Mouse (Mus musculus) CD8-positive naive resting alpha-beta T cell, adult 2 months (primary cell): Measurements from ENCODE around the gene Kctd2.
"Not testable (repeated sequence)": the region's sequence is repeated elsewhere in the genome, so short reads cannot be mapped to it uniquely, and the experiment has no call there.

Experiments
- DNase-seq, 2 experiments: peaks; one replicate each; pipeline ENCODE4 v3.0.0; 2022; ENCODE audit warnings: low read depth in 2 of 2, low spot score in 2 of 2

Kctd2 gene

GRCm38 (mm10) chr11:115439326-115439725 is 19.4 kb downstream of the Kctd2 start:
- DNase-seq, result no peak

DNA sequence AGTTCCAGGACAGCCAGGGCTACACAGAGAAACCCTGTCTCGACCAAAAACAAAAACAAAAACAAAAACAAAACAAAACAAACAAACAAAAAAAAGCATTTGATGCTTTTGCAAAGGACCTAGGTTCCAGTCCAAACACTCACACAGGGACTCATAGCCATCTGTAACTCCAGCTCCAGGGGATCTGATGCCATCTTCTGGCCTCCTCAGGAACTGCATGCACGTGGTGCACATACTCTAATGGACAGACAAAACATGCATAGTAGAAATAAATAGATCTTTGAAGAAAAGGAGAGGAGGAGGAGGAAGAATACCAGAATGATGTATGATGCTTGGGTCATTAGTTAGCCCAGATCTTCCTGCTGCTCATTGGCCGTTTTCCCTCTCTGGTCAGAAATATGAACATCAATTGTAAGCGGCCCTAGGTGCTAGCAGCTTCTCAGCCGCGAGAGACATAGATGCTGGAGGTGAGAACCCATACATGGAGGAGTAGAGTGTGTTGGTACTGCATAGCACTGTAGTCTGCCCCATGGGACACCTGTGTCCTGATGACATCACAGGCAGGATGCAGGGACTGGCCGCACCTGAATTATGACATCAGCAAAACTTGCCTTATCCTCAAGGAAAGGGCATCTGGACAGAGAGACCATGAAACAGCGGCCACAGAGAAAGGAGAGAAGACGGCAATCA is 20.1 kb downstream of the Kctd2 start, which contains the start of gene Trim80:
Gene Trim80, plus strand, starts transcription at position 640 of the 690 bp plus-strand sequence.
- DNase-seq, result no peak

DNA sequence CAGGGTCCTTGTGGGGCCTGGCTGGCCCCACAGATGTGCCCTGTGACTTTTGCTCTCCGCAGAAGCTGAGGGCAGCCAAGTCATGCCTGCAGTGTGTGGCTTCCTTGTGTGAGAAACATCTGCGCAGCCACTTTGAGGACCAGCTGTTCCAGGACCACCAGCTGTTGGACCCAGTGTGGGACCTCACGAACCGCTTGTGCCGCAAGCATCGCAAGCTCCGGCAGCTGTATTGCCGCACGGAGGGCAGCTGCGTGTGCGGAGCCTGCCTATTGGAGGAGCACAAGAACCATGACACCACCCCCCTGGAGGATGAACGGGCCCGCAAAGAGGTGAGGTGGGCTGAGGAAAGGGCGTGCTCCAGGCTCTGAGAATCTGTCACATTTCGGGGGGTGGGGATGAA is 21.5 kb downstream of the Kctd2 start:
- DNase-seq, result no peak

GRCm38 (mm10) chr11:115446906-115447305 is 27.0 kb downstream of the Kctd2 start:
- DNase-seq, result no peak

- DNase-seq, result no peak
Measured at GRCm38 (mm10) chr11:115447321-115447885, 27.5 kb downstream of the Kctd2 start.

- no peak for DNase-seq
Measured at GRCm38 (mm10) chr11:115448075-115448474, 28.1 kb downstream of the Kctd2 start.

DNA sequence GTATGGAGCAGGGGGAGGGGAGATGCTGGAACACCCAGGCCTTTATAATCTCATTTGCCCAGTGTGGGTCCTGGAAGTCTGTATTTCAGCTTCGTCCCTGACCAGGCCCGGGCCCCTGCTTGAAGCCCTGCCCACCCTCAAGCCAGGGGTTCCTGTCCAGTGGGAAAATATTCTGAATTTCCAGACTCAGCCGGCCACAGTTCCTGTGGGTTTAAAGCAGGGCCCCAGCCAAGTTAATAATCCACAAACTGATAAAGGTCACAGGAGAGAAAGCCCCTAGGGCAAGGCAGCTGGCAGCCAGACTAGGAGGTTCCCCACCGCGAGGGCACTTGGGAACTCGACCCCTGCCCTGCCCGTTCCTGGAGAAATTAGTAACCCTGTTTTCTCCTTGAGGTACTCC is 29.1 kb downstream of the Kctd2 start:
- no peak for DNase-seq

- no peak for DNase-seq
Measured at GRCm38 (mm10) chr11:115450176-115450575, 30.2 kb downstream of the Kctd2 start.

DNA sequence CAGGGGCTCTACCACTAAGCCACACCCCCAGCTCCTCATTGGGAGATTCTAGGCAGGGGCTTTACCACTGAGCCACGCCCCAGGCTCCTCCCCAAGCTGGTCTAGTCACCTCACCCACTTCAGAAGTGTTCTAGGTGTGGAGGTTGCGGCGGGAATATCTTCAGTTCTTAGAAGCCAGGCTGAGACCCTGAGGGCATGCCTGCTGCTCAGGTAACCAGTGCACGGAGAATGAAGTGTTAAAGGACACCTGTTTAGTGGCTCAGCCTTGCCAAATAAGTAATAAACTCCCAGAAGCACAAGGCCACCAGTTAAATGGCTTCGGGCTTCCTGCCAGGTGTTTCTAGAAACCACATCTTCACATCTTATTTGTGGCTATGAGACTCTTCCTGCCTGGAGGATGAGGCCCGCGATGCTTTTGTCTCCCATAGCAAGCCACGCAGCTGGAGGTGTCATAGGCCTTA is 31.9 kb downstream of the Kctd2 start:
- peak; percentile 71 to 77 for DNase-seq

- no peak for DNase-seq
Measured at GRCm38 (mm10) chr11:115452281-115452860, 32.4 kb downstream of the Kctd2 start.

GRCm38 (mm10) chr11:115453306-115453705 is 33.4 kb downstream of the Kctd2 start:
- DNase-seq, result no peak

- not testable (repeated sequence) for DNase-seq
Measured at GRCm38 (mm10) chr11:115454822-115455221, 34.9 kb downstream of the Kctd2 start.

DNA sequence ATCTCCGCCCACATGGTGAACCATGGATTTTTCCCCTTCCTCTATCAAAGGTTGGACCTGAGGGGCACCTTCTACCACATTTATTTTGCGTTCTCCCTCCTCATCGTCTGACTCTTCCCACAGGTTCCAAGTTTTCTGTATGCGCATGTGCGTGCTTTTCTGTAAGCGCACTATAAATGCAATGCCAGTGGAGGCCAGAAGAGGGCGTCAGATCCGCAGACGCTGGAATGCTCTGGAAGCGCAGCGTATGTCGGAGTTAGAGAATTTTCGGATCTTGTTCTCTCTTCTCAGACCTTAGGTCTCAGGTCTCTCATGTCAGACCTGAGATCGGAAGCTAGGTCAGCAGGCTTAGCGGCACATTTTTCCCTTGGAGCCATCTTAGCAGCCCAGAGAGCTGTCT is 35.7 kb downstream of the Kctd2 start:
- no peak for DNase-seq

GRCm38 (mm10) chr11:115456182-115456581 is 36.3 kb downstream of the Kctd2 start:
- DNase-seq, result no peak

DNA sequence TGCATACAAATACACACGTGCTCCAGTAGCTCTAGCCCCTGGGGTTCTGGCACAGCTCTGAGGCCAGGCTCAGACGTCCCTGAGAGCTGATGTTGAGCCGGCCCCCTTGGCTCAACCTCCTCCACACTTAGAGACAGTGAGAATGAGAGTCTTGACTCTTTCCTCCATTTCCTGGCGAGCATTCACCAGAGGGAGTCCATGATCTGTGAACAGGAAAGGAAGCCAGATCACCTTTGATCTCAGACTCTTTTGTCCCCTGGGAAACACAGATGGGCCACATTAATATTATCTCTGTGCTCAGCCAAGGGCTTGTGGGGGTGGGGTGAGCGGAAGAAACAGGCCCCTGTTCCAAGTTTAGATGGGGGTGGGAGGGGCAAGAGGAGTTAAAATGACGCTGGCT is 37.5 kb downstream of the Kctd2 start:
- no peak for DNase-seq

DNA sequence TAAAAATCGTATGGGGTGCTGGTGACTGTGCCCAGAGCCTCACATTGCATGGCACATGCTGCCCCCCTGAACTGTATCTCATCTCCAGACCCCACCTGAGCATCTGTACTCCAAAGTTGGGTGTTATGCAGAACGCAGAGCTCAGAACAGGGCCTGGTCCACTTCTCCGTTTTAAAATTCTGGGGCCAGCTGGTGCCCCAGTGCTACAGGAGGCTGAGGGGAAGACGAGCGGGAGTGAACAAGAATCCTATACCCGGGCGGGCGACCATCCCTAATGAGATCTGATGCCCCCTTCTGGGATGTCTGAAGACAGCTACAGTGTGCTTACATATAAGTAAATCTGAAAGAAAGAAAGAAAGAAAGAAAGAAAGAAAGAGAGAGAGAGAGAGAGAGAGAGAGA is 41.0 kb downstream of the Kctd2 start:
- DNase-seq, result no peak

- DNase-seq, result no peak
Measured at GRCm38 (mm10) chr11:115461846-115462242, 41.9 kb downstream of the Kctd2 start.

- peak in 1 of 2 experiments; percentile 42 for DNase-seq
Measured at GRCm38 (mm10) chr11:115462243-115462891, 42.4 kb downstream of the Kctd2 start, which contains the start of gene Slc16a5. Slc16a5 (plus strand) TSS chr11:115462474.

- DNase-seq, result peak in 1 of 2 experiments; percentile 51
Measured at GRCm38 (mm10) chr11:115463397-115463796, 43.5 kb downstream of the Kctd2 start.

GRCm38 (mm10) chr11:115464851-115465250 is 44.9 kb downstream of the Kctd2 start:
- no peak for DNase-seq

DNA sequence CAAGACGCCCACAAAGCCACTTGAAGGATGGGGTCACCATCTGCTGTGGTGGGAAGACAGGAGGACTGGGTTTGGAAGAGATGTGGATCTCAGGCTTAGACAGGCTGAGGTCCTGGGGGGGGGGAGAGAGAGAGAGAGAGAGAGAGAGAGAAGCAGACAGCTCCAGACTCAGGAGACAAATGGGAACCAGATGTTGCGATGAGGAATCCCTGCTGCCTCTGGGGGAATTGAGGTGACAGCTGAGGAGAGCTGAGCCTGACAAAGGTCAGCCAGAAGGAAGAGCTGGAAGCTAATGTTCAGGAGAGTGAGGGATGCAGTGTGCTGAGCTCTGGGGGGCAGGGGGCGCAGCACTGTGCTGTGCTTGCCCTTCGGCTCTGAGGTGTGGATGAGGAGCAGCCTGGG is 47.3 kb downstream of the Kctd2 start:
- no peak for DNase-seq

DNA sequence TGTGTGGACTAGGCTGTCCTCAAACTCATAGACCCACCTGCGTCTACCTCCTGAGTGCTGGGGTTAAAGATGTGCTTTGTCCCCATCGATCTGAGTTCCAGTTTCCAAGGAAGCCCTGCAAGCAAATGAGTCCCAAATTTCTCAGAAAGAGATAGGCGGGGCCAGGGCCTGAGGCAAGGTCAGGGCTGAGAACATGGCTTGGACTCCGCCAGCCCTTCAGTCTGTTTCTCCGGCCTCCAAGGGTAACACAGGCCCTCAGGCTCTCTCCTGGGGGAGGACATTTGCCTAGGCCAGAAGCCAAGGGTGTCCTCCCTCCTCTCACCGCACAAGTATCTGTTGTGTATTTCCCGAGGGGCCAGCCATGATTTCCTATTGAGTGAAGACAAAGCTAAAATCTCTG is 52.3 kb downstream of the Kctd2 start:
- DNase-seq, result no peak
